Mouse (Mus musculus) kidney, adult 2 months (tissue): ENCODE results near the gene Prkch.

Source experiments
- CTCF ChIP-seq: fragments of 200-500 bp; conservative IDR thresholded peaks from 2 replicates; pipeline ENCODE4 v1.5.1; 2011; ENCODE audit warnings: low read depth, mild to moderate bottlenecking, control low read depth, low read length, moderate library complexity, mixed read lengths; ENCODE audit not compliant: insufficient read depth, insufficient read length
- POLR2A ChIP-seq: fragments of 200-500 bp; IDR thresholded peaks from one replicate; pipeline ENCODE4 v1.6.1; 2011; ENCODE audit warnings: low read depth, low read length, control low read depth

- TF ChIP-seq POLR2A: no peak
- no peak for TF ChIP-seq CTCF
Observed at GRCm38 (mm10) chr12:73617652-73618051, 33.1 kb downstream of the Prkch start.
